Mouse (Mus musculus) heart, embryonic 15.5 days (tissue): ENCODE data around the gene Ttc4. TPM values are rescaled to one million over a fixed set of nuclear protein-coding genes. Genes with fewer than 3 reads are reported as not detected.

Experiments used
- ATAC-seq: fragments of 200-750 bp; cut with Nextera tagmentation; replicated peaks from 2 replicates; pipeline ENCODE4 v1.8.0; 2017; ENCODE audit warnings: low read depth, moderate TSS enrichment; ENCODE audit not compliant: insufficient number of reproducible peaks, insufficient read depth, low FRiP score
- H3K27ac ChIP-seq: fragments of 300-500 bp; sonication (generic); 2 replicates; pipeline ENCODE4 v1.5.1; 2015; ENCODE audit warnings: mild to moderate bottlenecking, inconsistent platforms
- H3K27me3 ChIP-seq: fragments of 300-500 bp; sonication (generic); 2 replicates; pipeline ENCODE4 v1.6.1; 2015; ENCODE audit warnings: inconsistent platforms
- H3K36me3 ChIP-seq: fragments of 300-500 bp; sonication (generic); 2 replicates; pipeline ENCODE4 v1.6.1; 2015; ENCODE audit warnings: mild to moderate bottlenecking, inconsistent platforms
- H3K4me1 ChIP-seq: fragments of 300-500 bp; sonication (generic); replicated peaks from 2 replicates; pipeline ENCODE4 v1.6.1; 2015; ENCODE audit warnings: inconsistent platforms
- H3K4me2 ChIP-seq: fragments of 300-500 bp; sonication (generic); 2 replicates; pipeline ENCODE4 v1.6.1; 2015; ENCODE audit warnings: inconsistent platforms, mild to moderate bottlenecking, moderate library complexity
- H3K4me3 ChIP-seq: fragments of 300-500 bp; sonication (generic); 2 replicates; pipeline ENCODE4 v1.5.1; 2015; ENCODE audit warnings: mild to moderate bottlenecking, inconsistent platforms
- H3K9ac ChIP-seq: fragments of 300-500 bp; sonication (generic); 2 replicates; pipeline ENCODE4 v1.6.1; 2015; ENCODE audit warnings: mild to moderate bottlenecking, inconsistent platforms
- H3K9me3 ChIP-seq: fragments of 300-500 bp; sonication (generic); replicated peaks from 2 replicates; pipeline ENCODE4 v1.6.1; 2016; ENCODE audit warnings: inconsistent platforms
- WGBS: fragments of 180-500 bp; shearing (Covaris S2); methylation state at CpG from one replicate; pipeline ENCODE4 v1.1.7; 2015; ENCODE audit warnings: mixed read lengths; 5-methylcytosine and 5-hydroxymethylcytosine counted together
- polyA plus RNA-seq: library from polyadenylated mRNA; unstranded; fragments of >200 nt; fragmentation: Nextera tagmentation; extraction: Ambion mirVana; gene quantifications from 2 replicates; pipeline ENCODE4 v1.2.1, GENCODE M21; 2015

Gene Ttc4
- polyA plus RNA-seq, 1 experiment from 2014 or later, result 46.8 TPM

GRCm38 (mm10) chr4:106688636-106689296 is 10.0 kb upstream of the Ttc4 start:
- no peak overlapping the region for H3K9ac ChIP-seq
- ATAC-seq, result peak; percentile 77
- no peak overlapping the region for H3K4me2 ChIP-seq
- 29% methylated on average over 3 of the region's 3 CpGs for WGBS
- no peaks in the 10 kb centered on the region for H3K4me1 ChIP-seq
- no peaks in the 10 kb centered on the region for H3K36me3 ChIP-seq
- no peaks in the 10 kb centered on the region for H3K9me3 ChIP-seq
- H3K27ac ChIP-seq, result peak overlapping the region; percentile 46
- no peaks in the 10 kb centered on the region for H3K27me3 ChIP-seq
- no peak overlapping the region for H3K4me3 ChIP-seq

DNA sequence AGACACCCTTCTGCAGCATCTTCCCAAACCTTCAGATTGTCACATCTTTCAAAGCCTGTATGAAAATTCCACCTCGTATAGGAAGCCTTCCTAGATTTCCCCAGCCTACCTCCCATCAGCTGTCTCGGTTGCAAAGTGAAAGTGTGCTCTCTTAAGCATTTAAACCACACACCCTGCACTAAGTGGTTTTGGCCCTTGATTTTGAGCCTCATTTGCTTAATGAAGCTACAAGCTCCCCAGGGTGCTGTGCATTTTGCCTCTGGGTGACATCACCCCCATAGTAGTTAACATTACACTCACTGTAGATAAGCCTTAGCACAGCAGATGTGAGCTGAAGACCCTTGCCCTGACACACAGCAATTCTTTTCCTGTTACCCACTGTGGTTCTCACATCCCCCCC is 2.2 kb upstream of the Ttc4 start:
- H3K9me3 ChIP-seq, result no peaks in the 10 kb centered on the region
- H3K36me3 ChIP-seq, result peaks cover 11% of the 10 kb centered on the region
- H3K27me3 ChIP-seq, result no peaks in the 10 kb centered on the region
- peaks cover 10% of the 10 kb centered on the region for H3K4me1 ChIP-seq
- H3K9ac ChIP-seq, result no peak overlapping the region
- no peak overlapping the region for H3K4me3 ChIP-seq
- H3K4me2 ChIP-seq, result no peak overlapping the region
- no peak for ATAC-seq
- 54% methylated on average over 2 of the region's 2 CpGs for WGBS
- no peak overlapping the region for H3K27ac ChIP-seq

DNA sequence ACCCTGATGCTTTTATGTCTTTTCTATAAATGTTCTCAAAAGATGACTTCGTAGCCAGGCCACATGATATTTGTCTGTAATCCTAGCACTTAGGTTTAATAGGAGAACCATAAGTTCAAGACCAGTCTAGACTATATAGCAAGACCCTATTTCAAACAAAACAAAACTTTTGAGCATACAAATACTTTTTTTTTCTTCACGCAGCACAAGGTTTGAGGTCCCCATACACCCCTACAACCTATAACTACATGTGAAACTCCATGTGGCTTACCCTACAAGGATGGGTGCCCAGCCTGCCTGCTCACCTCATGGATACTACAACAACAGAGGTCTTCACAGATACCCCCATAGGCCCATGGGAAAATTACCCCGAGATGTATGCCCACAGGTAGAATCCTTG is 408 bp upstream of the Ttc4 start:
- 44% methylated on average over 3 of the region's 3 CpGs for WGBS
- Histone ChIP-seq H3K27ac (no peak overlapping the region), H3K4me1 (peaks cover 10% of the 10 kb centered on the region), H3K9me3 (no peaks in the 10 kb centered on the region), H3K9ac (no peak overlapping the region), H3K27me3 (no peaks in the 10 kb centered on the region), H3K4me2 (peak overlapping the region; percentile 79), H3K36me3 (peaks cover 24% of the 10 kb centered on the region), H3K4me3 (peak overlapping the region; percentile 87)
- ATAC-seq, result no peak

DNA sequence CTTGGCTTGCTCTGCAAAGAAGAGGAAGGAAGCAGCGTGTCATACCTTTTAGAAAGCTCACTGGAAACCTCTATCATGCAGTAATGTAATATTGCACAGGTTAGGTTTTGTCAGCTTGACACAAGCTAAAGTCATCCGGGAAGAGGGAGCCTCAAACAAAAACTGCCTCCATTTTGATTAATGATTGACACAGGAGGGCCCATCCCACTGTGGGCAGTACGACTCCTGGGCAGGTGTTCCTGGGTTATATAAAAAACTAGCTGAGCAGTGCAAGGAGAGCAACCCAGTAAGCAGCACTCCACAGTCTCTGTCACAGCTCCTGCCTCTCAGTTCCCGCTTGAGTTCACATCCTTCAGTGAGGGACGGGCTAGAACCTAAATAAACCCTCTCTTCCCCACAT is 2.0 kb downstream of the Ttc4 start:
- Histone ChIP-seq H3K4me2 (no peak overlapping the region), H3K4me3 (no peak overlapping the region), H3K4me1 (peaks cover 10% of the 10 kb centered on the region), H3K27me3 (no peaks in the 10 kb centered on the region), H3K36me3 (peaks cover 44% of the 10 kb centered on the region), H3K9me3 (no peaks in the 10 kb centered on the region), H3K27ac (no peak overlapping the region), H3K9ac (no peak overlapping the region)
- WGBS, result 85% methylated on average over 5 of the region's 5 CpGs
- ATAC-seq, result no peak

DNA sequence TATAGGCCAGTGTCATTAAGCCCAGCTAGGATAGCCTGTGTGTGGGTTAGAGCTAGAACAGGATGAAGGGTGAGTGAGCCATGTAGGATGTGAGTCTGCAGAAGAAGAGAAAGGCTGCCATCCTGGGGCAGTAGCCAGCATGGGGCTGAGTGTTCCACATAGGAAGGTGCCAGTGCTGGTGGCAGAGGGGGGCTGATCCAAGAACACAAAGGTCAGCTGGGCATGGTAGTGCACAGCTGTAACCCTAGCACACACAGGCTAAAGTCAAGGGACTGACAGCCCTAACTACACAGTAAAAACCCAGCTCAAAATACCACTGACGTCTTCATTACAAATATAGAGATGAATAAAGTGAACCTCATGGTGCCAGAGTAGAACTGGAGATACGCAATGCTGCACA is 12.2 kb downstream of the Ttc4 start:
- ATAC-seq, result no peak
- H3K9ac ChIP-seq, result no peak overlapping the region
- no peaks in the 10 kb centered on the region for H3K4me1 ChIP-seq
- no peak overlapping the region for H3K27ac ChIP-seq
- no peaks in the 10 kb centered on the region for H3K9me3 ChIP-seq
- H3K36me3 ChIP-seq, result peaks cover 96% of the 10 kb centered on the region
- H3K4me3 ChIP-seq, result no peak overlapping the region
- H3K4me2 ChIP-seq, result no peak overlapping the region
- WGBS, result 85% methylated on average over 2 of the region's 2 CpGs
- H3K27me3 ChIP-seq, result no peaks in the 10 kb centered on the region

DNA sequence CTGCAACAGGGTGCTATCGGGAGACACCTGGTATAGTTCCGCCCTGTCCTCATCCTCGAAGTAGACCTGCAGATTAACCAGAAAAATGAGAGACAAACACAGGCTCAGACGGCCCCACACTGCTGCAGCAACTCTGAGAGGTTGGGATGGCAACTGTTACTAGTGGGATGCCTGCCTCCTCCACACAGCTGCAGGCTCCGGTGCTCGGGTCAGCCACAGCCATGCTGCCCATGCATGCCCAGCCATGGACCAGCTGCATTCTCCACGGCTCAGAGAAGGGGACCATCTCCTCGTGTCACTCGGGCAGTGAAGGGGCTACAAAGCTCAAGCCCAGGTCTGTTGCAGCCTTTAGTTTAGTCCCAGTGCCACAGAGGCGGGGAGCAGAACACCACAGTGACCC is 13.1 kb downstream of the Ttc4 start:
- H3K9me3 ChIP-seq, result no peaks in the 10 kb centered on the region
- no peak for ATAC-seq
- H3K27me3 ChIP-seq, result no peaks in the 10 kb centered on the region
- H3K27ac ChIP-seq, result no peak overlapping the region
- peaks cover 98% of the 10 kb centered on the region for H3K36me3 ChIP-seq
- WGBS, result 89% methylated on average over 10 of the region's 10 CpGs
- H3K4me2 ChIP-seq, result no peak overlapping the region
- no peak overlapping the region for H3K9ac ChIP-seq
- no peak overlapping the region for H3K4me3 ChIP-seq
- no peaks in the 10 kb centered on the region for H3K4me1 ChIP-seq

DNA sequence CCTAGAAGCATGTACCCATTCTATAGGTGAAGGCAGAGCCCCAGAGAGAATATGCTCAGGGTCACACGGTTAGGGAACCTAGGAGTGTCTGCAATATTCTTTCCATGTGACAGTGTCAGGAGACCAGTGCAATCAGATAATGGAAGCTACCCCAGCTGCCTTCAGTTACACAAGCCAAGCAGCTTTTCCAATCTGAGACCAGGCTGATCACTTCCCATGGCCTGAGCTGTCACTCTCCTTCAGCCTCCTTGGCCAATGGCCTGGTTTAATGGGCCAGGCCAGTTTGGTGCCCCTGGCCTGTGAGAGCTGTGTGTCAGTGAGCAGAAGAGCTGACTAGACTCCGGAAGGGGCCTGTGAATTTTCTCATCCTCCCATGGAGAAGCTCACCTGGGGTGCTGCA is 13.5 kb downstream of the Ttc4 start:
- Histone ChIP-seq H3K27ac (no peak overlapping the region), H3K36me3 (peaks cover 98% of the 10 kb centered on the region), H3K4me3 (no peak overlapping the region), H3K4me1 (no peaks in the 10 kb centered on the region), H3K9me3 (no peaks in the 10 kb centered on the region), H3K27me3 (no peaks in the 10 kb centered on the region), H3K4me2 (no peak overlapping the region), H3K9ac (no peak overlapping the region)
- WGBS, result 89% methylated on average over 2 of the region's 2 CpGs
- no peak for ATAC-seq

GRCm38 (mm10) chr4:106664697-106665096 is 14.0 kb downstream of the Ttc4 start:
- H3K36me3 ChIP-seq, result peaks cover 98% of the 10 kb centered on the region
- no peak overlapping the region for H3K4me2 ChIP-seq
- no peak overlapping the region for H3K4me3 ChIP-seq
- H3K9ac ChIP-seq, result no peak overlapping the region
- 81% methylated on average over 6 of the region's 6 CpGs for WGBS
- no peaks in the 10 kb centered on the region for H3K27me3 ChIP-seq
- no peak for ATAC-seq
- H3K9me3 ChIP-seq, result no peaks in the 10 kb centered on the region
- no peaks in the 10 kb centered on the region for H3K4me1 ChIP-seq
- no peak overlapping the region for H3K27ac ChIP-seq

GRCm38 (mm10) chr4:106663956-106664470 is 14.7 kb downstream of the Ttc4 start:
- Histone ChIP-seq H3K4me1 (no peaks in the 10 kb centered on the region), H3K4me3 (no peak overlapping the region), H3K4me2 (no peak overlapping the region), H3K27ac (no peak overlapping the region), H3K9me3 (no peaks in the 10 kb centered on the region), H3K9ac (no peak overlapping the region), H3K27me3 (no peaks in the 10 kb centered on the region), H3K36me3 (peaks cover 94% of the 10 kb centered on the region)
- 83% methylated on average over 5 of the region's 5 CpGs for WGBS
- no peak for ATAC-seq

GRCm38 (mm10) chr4:106655681-106656080 is 23.1 kb downstream of the Ttc4 start:
- ATAC-seq, result no peak
- no peak overlapping the region for H3K27ac ChIP-seq
- no peak overlapping the region for H3K4me3 ChIP-seq
- WGBS, result 83% methylated on average over 10 of the region's 10 CpGs
- no peak overlapping the region for H3K4me2 ChIP-seq
- H3K27me3 ChIP-seq, result no peaks in the 10 kb centered on the region
- no peaks in the 10 kb centered on the region for H3K9me3 ChIP-seq
- H3K36me3 ChIP-seq, result peaks cover 35% of the 10 kb centered on the region
- H3K9ac ChIP-seq, result no peak overlapping the region
- H3K4me1 ChIP-seq, result peaks cover 7% of the 10 kb centered on the region

- WGBS, result 90% methylated on average over 15 of the region's 15 CpGs
- no peak overlapping the region for H3K9ac ChIP-seq
- no peak overlapping the region for H3K4me2 ChIP-seq
- peaks cover 7% of the 10 kb centered on the region for H3K4me1 ChIP-seq
- ATAC-seq, result no peak
- peaks cover 18% of the 10 kb centered on the region; the same call in 1 of the 2 replicates for H3K36me3 ChIP-seq
- peaks cover 14% of the 10 kb centered on the region for H3K27me3 ChIP-seq
- no peaks in the 10 kb centered on the region for H3K9me3 ChIP-seq
- H3K4me3 ChIP-seq, result no peak overlapping the region
- no peak overlapping the region for H3K27ac ChIP-seq
These were observed 25.7 kb downstream of the Ttc4 start for GRCm38 (mm10) chr4:106653051-106653450.

DNA sequence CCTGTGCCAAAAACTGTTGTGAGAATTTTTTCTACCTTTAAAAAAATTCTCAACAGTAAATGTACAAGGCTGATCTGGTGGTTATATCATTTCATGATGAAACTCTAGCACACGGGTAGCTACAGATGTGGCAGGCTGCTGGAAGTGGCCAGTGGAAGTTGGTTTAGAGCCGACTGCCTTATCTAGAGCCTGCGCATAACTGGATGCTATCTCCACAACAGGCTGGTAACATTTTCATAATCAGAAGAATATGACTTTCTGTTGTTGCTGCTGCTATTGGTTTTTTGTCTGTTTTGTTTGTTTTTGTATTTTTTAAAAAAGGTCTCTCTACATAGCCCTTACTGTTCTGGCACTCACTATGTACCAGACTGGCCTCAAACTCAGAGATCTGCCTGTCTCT is 26.2 kb downstream of the Ttc4 start:
- peaks cover 19% of the 10 kb centered on the region for H3K27me3 ChIP-seq
- H3K9ac ChIP-seq, result no peak overlapping the region
- H3K4me3 ChIP-seq, result no peak overlapping the region
- no peak for ATAC-seq
- 87% methylated on average over 3 of the region's 3 CpGs for WGBS
- peaks cover 15% of the 10 kb centered on the region; the same call in 1 of the 2 replicates for H3K36me3 ChIP-seq
- no peaks in the 10 kb centered on the region for H3K9me3 ChIP-seq
- H3K4me2 ChIP-seq, result no peak overlapping the region
- no peak overlapping the region for H3K27ac ChIP-seq
- H3K4me1 ChIP-seq, result peaks cover 7% of the 10 kb centered on the region
